13 mouse cellular contexts compared by ENCODE assay signal in the genomic region with DNA sequence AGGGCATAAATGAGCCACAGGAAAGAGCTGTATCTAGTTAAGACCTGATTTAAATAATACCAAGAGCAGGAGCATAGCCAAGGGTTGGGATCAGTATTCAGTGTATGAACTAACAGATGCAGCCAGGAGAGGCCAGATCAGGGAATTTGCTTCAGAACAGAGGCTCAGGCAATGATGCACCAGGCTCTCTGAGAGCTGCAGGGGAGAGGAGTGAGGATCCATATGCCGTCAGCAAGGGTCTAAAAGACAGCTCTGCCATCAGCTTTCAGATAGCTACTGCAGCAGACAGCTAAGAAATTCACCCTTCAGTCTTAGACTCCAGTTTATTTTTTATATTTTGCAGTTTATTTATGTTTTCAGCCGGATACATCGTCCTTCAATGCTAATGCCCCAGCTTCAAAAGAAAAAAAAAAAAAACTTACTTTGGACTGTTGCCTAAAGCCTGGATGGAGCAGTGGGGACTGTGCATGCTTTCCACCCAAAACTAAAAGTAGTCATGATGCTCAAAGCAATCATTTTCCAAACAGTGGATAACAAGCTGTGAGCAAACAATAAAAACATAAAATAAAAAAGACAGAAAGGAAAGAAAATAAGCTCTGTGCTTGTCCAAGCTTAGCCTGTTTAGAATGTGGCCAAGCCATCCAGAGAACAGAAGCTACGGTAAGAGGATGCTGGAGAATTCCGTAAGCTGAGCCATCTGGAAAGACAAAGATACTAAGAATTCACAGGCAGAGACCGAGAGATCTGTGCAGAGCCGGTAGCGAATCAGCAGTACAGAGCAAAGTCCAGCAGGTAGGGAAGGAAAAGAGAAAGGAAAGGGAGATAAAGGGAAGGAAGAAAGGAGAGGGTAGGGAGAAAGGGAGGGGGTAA. TPM values are rescaled to one million over a fixed set of nuclear protein-coding genes. Genes with fewer than 3 reads are reported as not detected.
DNase-seq lines count a peak whose midpoint lies in the region; ATAC-seq lines count a peak whose summit lies in the region.
"Had no signal": no experiment of that assay in that cellular context is flagged by ENCODE, and none has a peak within 500 bp of the region (broad histone marks: within the 10 kb centered on the region; RNA-seq: fewer than 3 reads in every experiment).

No protein-coding gene starts in this region.

- no peaks in the 10 kb centered on the region for H3K9me3 ChIP-seq in neural tube, embryonic 13.5 days
- H3K9me3 ChIP-seq: liver, embryonic 13.5 days had no signal

- H3K36me3 ChIP-seq in neural tube, embryonic 13.5 days, result no peaks in the 10 kb centered on the region
- H3K36me3 ChIP-seq: liver, embryonic 13.5 days had no signal

- WGBS in neural tube, embryonic 13.5 days, result 69% methylated on average over 8 of the region's 8 CpGs

- H3K4me3 ChIP-seq in neural tube, embryonic 13.5 days, result no peak overlapping the region
- H3K4me3 ChIP-seq: liver, embryonic 13.5 days had no signal

- peak overlapping the region; percentile 59; the same call in 1 of the 2 replicates for H3K27ac ChIP-seq in neural tube, embryonic 13.5 days (replicated peaks)
- H3K27ac ChIP-seq: liver, embryonic 13.5 days had no signal

- ATAC-seq in frontal cortex, adult (ENCODE audit: low TSS enrichment), result peak; percentile 97
- ATAC-seq in neural tube, embryonic 13.5 days (ENCODE audit: low read depth), result peak; percentile 81
- no peak for ATAC-seq in erythroblast, adult 5-6 weeks (replicated peaks; ENCODE audit: low FRiP score, poor library complexity, severe bottlenecking)
- ATAC-seq: CD4-positive, CD25-positive, alpha-beta regulatory T cell, adult 4 months had no signal

- H3K4me1 ChIP-seq in neural tube, embryonic 13.5 days (replicated peaks), result peaks cover 23% of the 10 kb centered on the region; the same call in 1 of the 2 replicates
- H3K4me1 ChIP-seq: liver, embryonic 13.5 days had no signal

- H3K4me2 ChIP-seq in neural tube, embryonic 13.5 days, result no peak overlapping the region
- H3K4me2 ChIP-seq: liver, embryonic 13.5 days had no signal

- no peak overlapping the region for H3K9ac ChIP-seq in neural tube, embryonic 13.5 days
- H3K9ac ChIP-seq: liver, embryonic 13.5 days had no signal

- no peak for DNase-seq in frontal cortex, postnatal 14 days (ENCODE audit: low spot score in 2 of 2)
- DNase-seq in neural tube, embryonic 10.5 days (ENCODE audit: extremely low spot score, low spot score), result no peak
- DNase-seq in layer of hippocampus, adult 9-10 months (ENCODE audit: low spot score), result peak; percentile 42
- peak; percentile 22 for DNase-seq in right cerebral cortex, postnatal 4 days
- DNase-seq in embryo, embryonic 11 days, result no peak
- DNase-seq: gastrocnemius, postnatal 10 days; heart, postnatal 10 days; liver, embryonic 13.5 days had no signal

- no peaks in the 10 kb centered on the region for H3K27me3 ChIP-seq in neural tube, embryonic 13.5 days
- H3K27me3 ChIP-seq: liver, embryonic 13.5 days had no signal

RNA-seq across cellular contexts. Expression of a gene that starts 26.6 kb away (rescaled TPM):
- 0.06 TPM in 1 of 2 replicates, not detected in the other for polyA plus RNA-seq in neural tube, embryonic 13.5 days (2015; fragmentation: Nextera tagmentation; extraction: Ambion mirVana)
- total RNA-seq in erythroblast, adult 5-6 weeks (2015; ENCODE audit: low replicate concordance), result 6.9 and 13.8 TPM in 2 replicates
- 10.0 and 12.6 TPM in 2 replicates for total RNA-seq in erythroblast, adult 5-6 weeks (2017; ENCODE audit: low replicate concordance)
- polyA plus RNA-seq: large intestine, adult 2 months had no signal

RNA-seq across cellular contexts. Expression of a gene that starts 28.5 kb away (rescaled TPM):
- polyA plus RNA-seq in neural tube, embryonic 13.5 days (2015; fragmentation: Nextera tagmentation; extraction: Ambion mirVana), result 1.4 and 3.0 TPM in 2 replicates
- total RNA-seq in erythroblast, adult 5-6 weeks (2015; ENCODE audit: low replicate concordance), result not detected in 2 replicates
- 0.17 and 1.1 TPM in 2 replicates for total RNA-seq in erythroblast, adult 5-6 weeks (2017; ENCODE audit: low replicate concordance)
- polyA plus RNA-seq: CD4-positive, CD25-positive, alpha-beta regulatory T cell, adult 4 months had no signal

RNA-seq across cellular contexts. Expression of a gene that starts 32.0 kb away (rescaled TPM):
- polyA plus RNA-seq in neural tube, embryonic 13.5 days (2015; fragmentation: Nextera tagmentation; extraction: Ambion mirVana), result 0.11 and 0.37 TPM in 2 replicates
- total RNA-seq in erythroblast, adult 5-6 weeks (2015; ENCODE audit: low replicate concordance), result not detected in 2 replicates
- not detected in 2 replicates for total RNA-seq in erythroblast, adult 5-6 weeks (2017; ENCODE audit: low replicate concordance)
- total RNA-seq: gastrocnemius, postnatal 10 days; heart, postnatal 10 days had no signal
- polyA plus RNA-seq: CD4-positive, CD25-positive, alpha-beta regulatory T cell, adult 4 months; large intestine, adult 2 months; liver, embryonic 13.5 days had no signal

RNA-seq across cellular contexts. Expression of a gene that starts 52.6 kb away (rescaled TPM):
- 173 and 185 TPM in 2 replicates for polyA plus RNA-seq in neural tube, embryonic 13.5 days (2015; fragmentation: Nextera tagmentation; extraction: Ambion mirVana)
- total RNA-seq in erythroblast, adult 5-6 weeks (2015; ENCODE audit: low replicate concordance), result 14.0 and 22.6 TPM in 2 replicates
- 31.4 and 36.7 TPM in 2 replicates for total RNA-seq in erythroblast, adult 5-6 weeks (2017; ENCODE audit: low replicate concordance)

Comparison
In these comparisons a context has a peak if more than half of its experiments do, and no peak if none do; other contexts are left out.
1. DNase-seq: peak in layer of hippocampus, adult 9-10 months (single experiment) and right cerebral cortex, postnatal 4 days (single experiment); none in frontal cortex, postnatal 14 days (0 of 2), neural tube, embryonic 10.5 days (single experiment) and embryo, embryonic 11 days (single experiment).